Mouse (Mus musculus): ENCODE results near the gene March1. TPM values are rescaled to one million over a fixed set of nuclear protein-coding genes. Genes with fewer than 3 reads are reported as not detected.

Gene March1
- total and polyA plus RNA-seq, 3 experiments = 0.04 TPM; not detected in 2

DNA sequence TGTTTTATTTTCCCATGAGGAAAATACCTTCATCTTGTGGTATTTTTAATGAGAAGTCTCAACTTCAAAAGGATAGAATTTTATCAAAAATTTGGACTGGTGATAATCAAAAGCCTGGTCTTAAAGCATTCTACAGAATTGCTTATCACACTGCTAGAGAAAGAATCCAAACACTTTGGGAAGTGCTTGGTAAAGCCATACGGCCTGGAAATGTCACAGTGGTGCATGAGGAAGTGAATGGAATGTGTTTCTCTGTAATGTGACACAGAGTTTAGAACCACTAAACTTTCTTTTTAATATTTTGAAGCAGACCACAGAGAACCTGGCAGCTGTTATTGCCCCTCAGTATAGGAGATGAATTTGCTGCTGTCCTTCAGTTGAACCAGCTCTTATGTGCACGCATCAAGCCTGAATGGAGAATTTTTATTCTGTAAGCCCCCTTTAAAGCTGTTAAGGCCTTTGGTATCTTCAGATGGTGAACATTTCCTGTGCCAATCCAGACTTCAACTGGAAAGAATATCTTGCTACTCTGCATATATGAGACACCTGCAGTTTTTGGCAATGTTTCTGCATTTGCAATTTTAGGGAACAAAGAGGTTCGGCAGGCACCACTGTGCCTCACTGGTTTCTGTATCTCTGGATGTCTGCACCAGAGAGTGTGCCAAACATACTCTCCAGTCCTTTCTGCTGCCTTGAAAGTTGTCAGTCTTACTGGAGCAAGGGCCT, 304.8 kb downstream of the March1 start:
- Histone ChIP-seq H3K27ac (ENCODE audit: control insufficient read depth, low read depth, low read length) (no peak overlapping the region), H3K4me1 (ENCODE audit: control insufficient read depth in 1 of 2, insufficient read depth in 2 of 2, low read length in 2 of 2) (no peaks in the 10 kb centered on the region), H3K36me3 (ENCODE audit: control insufficient read depth in 1 of 2, insufficient read depth in 2 of 2, low read length in 2 of 2) (no peaks in the 10 kb centered on the region), H3K79me2 (ENCODE audit: control insufficient read depth, insufficient read depth, low read length, poor library complexity) (no peaks in the 10 kb centered on the region), H3K9ac (ENCODE audit: control insufficient read depth, low read depth, low read length, poor library complexity, severe bottlenecking) (no peak overlapping the region), H3K9me3 (replicated peaks; ENCODE audit: insufficient read depth, low read length) (no peaks in the 10 kb centered on the region), H3K4me3 (ENCODE audit: control insufficient read depth in 1 of 2, insufficient read depth in 1 of 2, low read depth in 2 of 2, low read length in 2 of 2) (no peak overlapping the region), H3K27me3 (ENCODE audit: control insufficient read depth in 1 of 2, insufficient read depth in 2 of 2, low read length in 2 of 2) (no peaks in the 10 kb centered on the region)
- TF ChIP-seq SMC3 (IDR thresholded peaks at IDR 0.05; ENCODE audit: low read depth, low read length) = no peak
- no peak for TF ChIP-seq USF1 (IDR thresholded peaks at IDR 0.05; ENCODE audit: low read depth, low read length)
- no peak for TF ChIP-seq MXI1 (IDR thresholded peaks at IDR 0.05; ENCODE audit: low read depth, low read length)
- TF ChIP-seq UBTF (IDR thresholded peaks at IDR 0.05; ENCODE audit: borderline replicate concordance, insufficient read depth, low read depth, low read length) = no peak
- no peak for TF ChIP-seq ELF1 (IDR thresholded peaks at IDR 0.05; ENCODE audit: low read depth, low read length)
- no peak for TF ChIP-seq GATA1 (IDR thresholded peaks at IDR 0.05; ENCODE audit: low read depth, low read length)
- no peak for TF ChIP-seq KAT2A (conservative IDR thresholded peaks at IDR 0.05; ENCODE audit: low read depth, low read length)
- no peak for TF ChIP-seq NRF1 (IDR thresholded peaks at IDR 0.05; ENCODE audit: insufficient read depth, low read depth, low read length, poor library complexity, severe bottlenecking)
- TF ChIP-seq BHLHE40 (IDR thresholded peaks at IDR 0.05; ENCODE audit: borderline replicate concordance, low read depth, low read length) = no peak
- no peak for TF ChIP-seq EP300 (IDR thresholded peaks at IDR 0.05; ENCODE audit: low read depth in 1 of 2, low read length in 2 of 2)
- no peak for TF ChIP-seq ZMIZ1 (IDR thresholded peaks at IDR 0.05; ENCODE audit: low read depth, low read length)
- TF ChIP-seq GABPA (IDR thresholded peaks at IDR 0.05; ENCODE audit: low read depth, low read length) = no peak
- no peak for DNase-seq (ENCODE audit: low read depth, low spot score)

DNA sequence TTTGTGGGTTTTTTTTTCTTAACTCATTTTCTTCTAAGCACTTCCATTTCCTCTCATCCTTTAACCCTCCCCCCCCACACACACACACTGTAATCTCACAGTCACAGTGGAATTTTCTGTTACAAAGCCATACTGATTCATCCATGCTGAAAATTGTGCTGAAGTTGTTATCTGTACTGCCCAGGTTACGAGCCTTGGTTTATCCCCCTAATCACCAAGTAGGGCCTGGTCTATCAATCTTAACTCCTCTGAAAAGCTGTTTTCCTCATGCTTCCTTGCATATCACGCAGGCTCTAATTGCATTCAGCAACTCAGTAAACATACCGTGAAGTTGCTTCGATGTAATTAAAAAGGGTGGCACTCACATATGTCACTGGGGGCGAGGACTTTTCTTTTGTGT, 339.2 kb downstream of the March1 start:
- Histone ChIP-seq H3K27ac (ENCODE audit: control insufficient read depth, low read depth, low read length) (no peak overlapping the region; the same call in 1 of the 2 replicates), H3K27me3 (ENCODE audit: control insufficient read depth in 1 of 2, insufficient read depth in 2 of 2, low read length in 2 of 2) (no peaks in the 10 kb centered on the region), H3K4me1 (ENCODE audit: control insufficient read depth in 1 of 2, insufficient read depth in 2 of 2, low read length in 2 of 2) (no peaks in the 10 kb centered on the region), H3K9ac (ENCODE audit: control insufficient read depth, low read depth, low read length, poor library complexity, severe bottlenecking) (no peak overlapping the region), H3K79me2 (ENCODE audit: control insufficient read depth, insufficient read depth, low read length, poor library complexity) (no peaks in the 10 kb centered on the region), H3K4me3 (ENCODE audit: control insufficient read depth in 1 of 2, insufficient read depth in 1 of 2, low read depth in 2 of 2, low read length in 2 of 2) (no peak overlapping the region), H3K36me3 (ENCODE audit: control insufficient read depth in 1 of 2, insufficient read depth in 2 of 2, low read length in 2 of 2) (no peaks in the 10 kb centered on the region), H3K9me3 (replicated peaks; ENCODE audit: insufficient read depth, low read length) (no peaks in the 10 kb centered on the region)
- TF ChIP-seq USF2 (IDR thresholded peaks at IDR 0.05; ENCODE audit: borderline replicate concordance in 1 of 2, insufficient read depth in 1 of 2, low read depth in 1 of 2, low read length in 2 of 2) (no peak), MEF2A (IDR thresholded peaks at IDR 0.05; ENCODE audit: extremely low read depth, insufficient replicate concordance, low read depth, low read length, poor library complexity, severe bottlenecking) (no peak), MYB (IDR thresholded peaks at IDR 0.05; ENCODE audit: low read depth, low read length) (no peak), ZNF384 (IDR thresholded peaks at IDR 0.05; ENCODE audit: low read depth, low read length) (no peak), TAL1 (IDR thresholded peaks at IDR 0.05; ENCODE audit: low read length) (peak; percentile 18; the same call in 1 of the 2 replicates), USF1 (IDR thresholded peaks at IDR 0.05; ENCODE audit: low read depth, low read length) (no peak), ZMIZ1 (IDR thresholded peaks at IDR 0.05; ENCODE audit: low read depth, low read length) (no peak), TCF12 (IDR thresholded peaks at IDR 0.05; ENCODE audit: low read depth, low read length) (peak; percentile 78), EP300 (IDR thresholded peaks at IDR 0.05; ENCODE audit: low read depth in 1 of 2, low read length in 2 of 2) (peak in 1 of 2 experiments; percentile 55; a peak in 2 of 4 replicates)
- DNase-seq (ENCODE audit: low read depth, low spot score) = peak; percentile 7

Measured in MEL (cell line).